Mouse (Mus musculus): ENCODE results near the gene Nmi. TPM values are rescaled to one million over a fixed set of nuclear protein-coding genes. Genes with fewer than 3 reads are reported as not detected.

Nmi gene
- polyA plus RNA-seq, 1 experiment from 2014 or later = 18.5 TPM

GRCm38 (mm10) chr2:51970897-51971296 is 2.4 kb downstream of the Nmi start:
- no peaks in the 10 kb centered on the region for H3K36me3 ChIP-seq (ENCODE audit: control insufficient read depth, insufficient read depth, low read length)
- 0 out of 2 replicates have a peak, but pooled peaks cover 3% of the 10 kb centered on the region for H3K4me1 ChIP-seq (replicated peaks; ENCODE audit: control insufficient read depth, insufficient read depth, low read length)
- no peak overlapping the region for H3K9ac ChIP-seq (ENCODE audit: low read length)
- ATAC-seq (replicated peaks; ENCODE audit: low FRiP score, low TSS enrichment, low read depth) = no peak
- WGBS = 97% methylated on average over 4 of the region's 4 CpGs
- no peak overlapping the region for H3K4me3 ChIP-seq (ENCODE audit: low read depth, low read length)
- H3K27me3 ChIP-seq (replicated peaks; ENCODE audit: control insufficient read depth, insufficient read depth, low read length) = no peaks in the 10 kb centered on the region
- DNase-seq (ENCODE audit: low spot score) = no peak
- 0 out of 2 replicates have a peak, but pooled peaks cover 2% of the 10 kb centered on the region for H3K9me3 ChIP-seq (ENCODE audit: control insufficient read depth, low read length)
- H3K27ac ChIP-seq (ENCODE audit: low read depth) = no peak overlapping the region
- no peak overlapping the region for H3K4me2 ChIP-seq (ENCODE audit: low read length)

- no peaks in the 10 kb centered on the region for H3K4me1 ChIP-seq (replicated peaks; ENCODE audit: control insufficient read depth, insufficient read depth, low read length)
- ATAC-seq (replicated peaks; ENCODE audit: low FRiP score, low TSS enrichment, low read depth) (no peak), DNase-seq (ENCODE audit: low spot score) (no peak)
- no peak overlapping the region for H3K27ac ChIP-seq (ENCODE audit: low read depth)
- no peaks in the 10 kb centered on the region for H3K27me3 ChIP-seq (replicated peaks; ENCODE audit: control insufficient read depth, insufficient read depth, low read length)
- H3K9me3 ChIP-seq (ENCODE audit: control insufficient read depth, low read length) = 0 out of 2 replicates have a peak, but pooled peaks cover 2% of the 10 kb centered on the region
- no peak overlapping the region for H3K9ac ChIP-seq (ENCODE audit: low read length)
- H3K36me3 ChIP-seq (ENCODE audit: control insufficient read depth, insufficient read depth, low read length) = no peaks in the 10 kb centered on the region
- no peak overlapping the region for H3K4me2 ChIP-seq (ENCODE audit: low read length)
- H3K4me3 ChIP-seq (ENCODE audit: low read depth, low read length) = no peak overlapping the region
- 60% methylated on average over 3 of the region's 3 CpGs for WGBS
These were observed 6.0 kb downstream of the Nmi start for GRCm38 (mm10) chr2:51967288-51967687.

GRCm38 (mm10) chr2:51953648-51954204 is 19.6 kb downstream of the Nmi start:
- no peak overlapping the region for H3K27ac ChIP-seq (ENCODE audit: low read depth)
- H3K4me3 ChIP-seq (ENCODE audit: low read depth, low read length) = no peak overlapping the region
- H3K4me2 ChIP-seq (ENCODE audit: low read length) = no peak overlapping the region
- H3K9ac ChIP-seq (ENCODE audit: low read length) = no peak overlapping the region
- WGBS = 82% methylated on average over 7 of the region's 7 CpGs
- no peaks in the 10 kb centered on the region for H3K9me3 ChIP-seq (ENCODE audit: control insufficient read depth, low read length)
- H3K27me3 ChIP-seq (replicated peaks; ENCODE audit: control insufficient read depth, insufficient read depth, low read length) = no peaks in the 10 kb centered on the region
- no peaks in the 10 kb centered on the region for H3K4me1 ChIP-seq (replicated peaks; ENCODE audit: control insufficient read depth, insufficient read depth, low read length)
- no peak for ATAC-seq (replicated peaks; ENCODE audit: low FRiP score, low TSS enrichment, low read depth)
- no peak for DNase-seq (ENCODE audit: low spot score)
- H3K36me3 ChIP-seq (ENCODE audit: control insufficient read depth, insufficient read depth, low read length) = no peaks in the 10 kb centered on the region

- Histone ChIP-seq H3K4me3 (ENCODE audit: low read depth, low read length) (no peak overlapping the region), H3K27ac (ENCODE audit: low read depth) (no peak overlapping the region), H3K4me2 (ENCODE audit: low read length) (no peak overlapping the region), H3K36me3 (ENCODE audit: control insufficient read depth, insufficient read depth, low read length) (no peaks in the 10 kb centered on the region), H3K4me1 (replicated peaks; ENCODE audit: control insufficient read depth, insufficient read depth, low read length) (no peaks in the 10 kb centered on the region), H3K9ac (ENCODE audit: low read length) (no peak overlapping the region), H3K27me3 (replicated peaks; ENCODE audit: control insufficient read depth, insufficient read depth, low read length) (no peaks in the 10 kb centered on the region), H3K9me3 (ENCODE audit: control insufficient read depth, low read length) (no peaks in the 10 kb centered on the region)
- no peak for DNase-seq (ENCODE audit: low spot score)
- 39% methylated on average over 1 of the region's 1 CpGs for WGBS
- no peak for ATAC-seq (replicated peaks; ENCODE audit: low FRiP score, low TSS enrichment, low read depth)
These were observed 22.4 kb downstream of the Nmi start for GRCm38 (mm10) chr2:51950876-51951275.

- ATAC-seq (replicated peaks; ENCODE audit: low FRiP score, low TSS enrichment, low read depth) (no peak), DNase-seq (ENCODE audit: low spot score) (no peak)
- Histone ChIP-seq H3K9me3 (ENCODE audit: control insufficient read depth, low read length) (no peaks in the 10 kb centered on the region), H3K4me3 (ENCODE audit: low read depth, low read length) (no peak overlapping the region), H3K4me2 (ENCODE audit: low read length) (no peak overlapping the region), H3K27me3 (replicated peaks; ENCODE audit: control insufficient read depth, insufficient read depth, low read length) (no peaks in the 10 kb centered on the region), H3K36me3 (ENCODE audit: control insufficient read depth, insufficient read depth, low read length) (no peaks in the 10 kb centered on the region), H3K4me1 (replicated peaks; ENCODE audit: control insufficient read depth, insufficient read depth, low read length) (no peaks in the 10 kb centered on the region), H3K9ac (ENCODE audit: low read length) (no peak overlapping the region), H3K27ac (ENCODE audit: low read depth) (no peak overlapping the region)
- 74% methylated on average over 6 of the region's 6 CpGs for WGBS
These were observed 25.0 kb downstream of the Nmi start for GRCm38 (mm10) chr2:51948105-51948830.

GRCm38 (mm10) chr2:51945812-51946211 is 27.5 kb downstream of the Nmi start:
- no peak overlapping the region for H3K4me3 ChIP-seq (ENCODE audit: low read depth, low read length)
- H3K27ac ChIP-seq (ENCODE audit: low read depth) = no peak overlapping the region
- 57% methylated on average over 2 of the region's 2 CpGs for WGBS
- H3K36me3 ChIP-seq (ENCODE audit: control insufficient read depth, insufficient read depth, low read length) = no peaks in the 10 kb centered on the region
- H3K9me3 ChIP-seq (ENCODE audit: control insufficient read depth, low read length) = no peaks in the 10 kb centered on the region
- H3K4me1 ChIP-seq (replicated peaks; ENCODE audit: control insufficient read depth, insufficient read depth, low read length) = no peaks in the 10 kb centered on the region
- no peak for DNase-seq (ENCODE audit: low spot score)
- H3K27me3 ChIP-seq (replicated peaks; ENCODE audit: control insufficient read depth, insufficient read depth, low read length) = no peaks in the 10 kb centered on the region
- no peak overlapping the region for H3K4me2 ChIP-seq (ENCODE audit: low read length)
- H3K9ac ChIP-seq (ENCODE audit: low read length) = no peak overlapping the region
- no peak for ATAC-seq (replicated peaks; ENCODE audit: low FRiP score, low TSS enrichment, low read depth)

- Histone ChIP-seq H3K9me3 (ENCODE audit: control insufficient read depth, low read length) (no peaks in the 10 kb centered on the region), H3K4me1 (replicated peaks; ENCODE audit: control insufficient read depth, insufficient read depth, low read length) (no peaks in the 10 kb centered on the region), H3K27ac (ENCODE audit: low read depth) (no peak overlapping the region), H3K4me2 (ENCODE audit: low read length) (no peak overlapping the region), H3K27me3 (replicated peaks; ENCODE audit: control insufficient read depth, insufficient read depth, low read length) (no peaks in the 10 kb centered on the region), H3K9ac (ENCODE audit: low read length) (no peak overlapping the region), H3K36me3 (ENCODE audit: control insufficient read depth, insufficient read depth, low read length) (no peaks in the 10 kb centered on the region), H3K4me3 (ENCODE audit: low read depth, low read length) (no peak overlapping the region)
- ATAC-seq (replicated peaks; ENCODE audit: low FRiP score, low TSS enrichment, low read depth) (no peak), DNase-seq (ENCODE audit: low spot score) (no peak)
- WGBS = 88% methylated on average over 7 of the region's 7 CpGs
These were observed 31.5 kb downstream of the Nmi start for GRCm38 (mm10) chr2:51941832-51942231.

GRCm38 (mm10) chr2:51938750-51939149 is 34.5 kb downstream of the Nmi start:
- no peak for DNase-seq (ENCODE audit: low spot score)

GRCm38 (mm10) chr2:51937004-51937403 is 36.3 kb downstream of the Nmi start:
- no peaks in the 10 kb centered on the region; the same call in 1 of the 2 replicates for H3K4me1 ChIP-seq (replicated peaks; ENCODE audit: control insufficient read depth, insufficient read depth, low read length)
- H3K9ac ChIP-seq (ENCODE audit: low read length) = no peak overlapping the region
- ATAC-seq (replicated peaks; ENCODE audit: low FRiP score, low TSS enrichment, low read depth) (no peak), DNase-seq (ENCODE audit: low spot score) (no peak)
- no peak overlapping the region for H3K4me3 ChIP-seq (ENCODE audit: low read depth, low read length)
- 68% methylated on average over 6 of the region's 6 CpGs for WGBS
- no peaks in the 10 kb centered on the region for H3K27me3 ChIP-seq (replicated peaks; ENCODE audit: control insufficient read depth, insufficient read depth, low read length)
- no peaks in the 10 kb centered on the region for H3K36me3 ChIP-seq (ENCODE audit: control insufficient read depth, insufficient read depth, low read length)
- no peak overlapping the region for H3K27ac ChIP-seq (ENCODE audit: low read depth)
- no peak overlapping the region for H3K4me2 ChIP-seq (ENCODE audit: low read length)
- H3K9me3 ChIP-seq (ENCODE audit: control insufficient read depth, low read length) = no peaks in the 10 kb centered on the region

More at GRCm38 (mm10) chr2:51938750-51939149, 34.5 kb downstream of the Nmi start:
- Histone ChIP-seq H3K27ac (ENCODE audit: low read depth) (no peak overlapping the region), H3K27me3 (replicated peaks; ENCODE audit: control insufficient read depth, insufficient read depth, low read length) (no peaks in the 10 kb centered on the region), H3K36me3 (ENCODE audit: control insufficient read depth, insufficient read depth, low read length) (no peaks in the 10 kb centered on the region), H3K4me1 (replicated peaks; ENCODE audit: control insufficient read depth, insufficient read depth, low read length) (no peaks in the 10 kb centered on the region; the same call in 1 of the 2 replicates), H3K4me3 (ENCODE audit: low read depth, low read length) (no peak overlapping the region), H3K4me2 (ENCODE audit: low read length) (no peak overlapping the region), H3K9ac (ENCODE audit: low read length) (no peak overlapping the region), H3K9me3 (ENCODE audit: control insufficient read depth, low read length) (no peaks in the 10 kb centered on the region)
- ATAC-seq (replicated peaks; ENCODE audit: low FRiP score, low TSS enrichment, low read depth) = no peak
- WGBS = 62% methylated on average over 3 of the region's 3 CpGs
